Mouse (Mus musculus) central nervous system, embryonic 14 days (tissue): Measurements from ENCODE around the gene Gabrr3. TPM values are rescaled to one million over a fixed set of nuclear protein-coding genes. Genes with fewer than 3 reads are reported as not detected.

Experiments used
- polyA plus RNA-seq: library from polyadenylated mRNA; depleted of rRNA; stranded (reverse); fragments of >200 nt; gene quantifications from 2 replicates; pipeline ENCODE4 v1.2.3, GENCODE M21; 2012; rRNA removed

Gabrr3 gene
- polyA plus RNA-seq = 0.09 and 0.10 TPM in 2 replicates

DNA sequence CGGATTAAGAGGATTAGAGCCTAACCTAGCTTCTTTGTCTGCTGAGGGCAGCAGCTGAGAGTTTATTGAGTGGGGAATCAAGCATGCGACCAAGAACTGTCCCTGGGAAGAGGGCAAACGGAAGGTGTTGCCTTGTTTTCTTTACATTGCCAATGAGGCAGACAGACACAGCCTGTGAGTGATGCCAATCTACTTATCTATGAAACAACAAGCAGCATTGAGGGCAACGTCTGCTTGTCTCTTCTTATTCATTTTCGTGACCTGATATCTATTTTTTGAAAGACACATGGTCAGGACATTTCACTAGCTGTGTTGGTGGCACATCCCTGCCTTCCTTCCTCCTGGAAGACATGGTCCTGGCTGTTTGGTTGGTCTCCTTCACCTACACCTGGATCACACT is at the start of gene Gabrr3:
TSS of gene Gabrr3 (plus strand) at position 301 of the 400 bp plus-strand sequence.

DNA sequence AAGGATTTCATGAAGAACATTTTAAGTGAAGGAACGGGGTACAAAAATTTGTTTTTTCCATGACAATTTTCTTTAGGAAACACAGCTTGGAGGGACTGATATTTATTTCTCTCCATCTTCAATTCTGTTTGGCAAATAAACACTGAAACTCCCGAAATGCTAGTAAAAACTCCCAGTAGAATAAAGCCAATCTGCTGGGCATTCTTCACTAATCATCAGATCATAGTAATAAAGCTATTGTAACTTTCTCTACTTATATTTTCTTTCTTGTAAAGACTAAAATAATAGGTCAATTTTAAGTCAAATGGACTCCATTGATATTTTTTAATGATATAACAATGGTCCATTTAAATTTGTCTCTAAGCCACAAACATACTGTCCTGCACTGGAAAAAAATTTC is 43.2 kb upstream of the Gabrr3 start, which contains the start of gene Olfr209:
TSS of gene Olfr209 (minus strand) at position 101 of the 400 bp plus-strand sequence.

GRCm38 (mm10) chr16:59471637-59472278 is 64.6 kb downstream of the Gabrr3 start, which contains the start of gene Riox2:
Gene Riox2 (plus strand): TSS chr16:59471775.

Other genes starting within 250 kb of the Gabrr3 start
- not detected in 2 replicates for gene Olfr196, start 236.9 kb upstream of the Gabrr3 start, polyA plus RNA-seq
- gene Olfr198, start 203.8 kb upstream of the Gabrr3 start, polyA plus RNA-seq = not detected in 2 replicates
- gene Olfr199, start 187.6 kb upstream of the Gabrr3 start, polyA plus RNA-seq = not detected in 2 replicates
- gene Olfr201, start 134.7 kb upstream of the Gabrr3 start, polyA plus RNA-seq = not detected in 2 replicates
- gene Olfr202, start 120.5 kb upstream of the Gabrr3 start, polyA plus RNA-seq = not detected in 2 replicates
- gene Olfr203, start 108.5 kb upstream of the Gabrr3 start, polyA plus RNA-seq = not detected in 2 replicates
- gene Olfr204, start 89.1 kb upstream of the Gabrr3 start, polyA plus RNA-seq = not detected in 2 replicates
- gene Olfr205, start 76.2 kb upstream of the Gabrr3 start, polyA plus RNA-seq = not detected in 2 replicates
- not detected in 2 replicates for gene Olfr206, start 58.1 kb upstream of the Gabrr3 start, polyA plus RNA-seq
- gene Olfr209, start 43.3 kb upstream of the Gabrr3 start, polyA plus RNA-seq = not detected in 2 replicates
- 7.8 and 9.7 TPM in 2 replicates for gene Riox2, start 64.4 kb downstream of the Gabrr3 start, polyA plus RNA-seq
- 4.2 and 5.3 TPM in 2 replicates for gene Crybg3, start 193.6 kb downstream of the Gabrr3 start, polyA plus RNA-seq
- 20.9 and 23.8 TPM in 2 replicates for gene Arl6, start 232.1 kb downstream of the Gabrr3 start, polyA plus RNA-seq